Mouse (Mus musculus) heart, postnatal 0 days (tissue): ENCODE measurements at regions not wholly inside any gene's neighbourhood (a gene's known extent, or its start where the extent isn't known, plus 50 kb on each side); places are given as distances from the start of the nearest gene placed in this dataset.

Experiments
- CTCF ChIP-seq: IDR thresholded peaks from 2 replicates; pipeline ENCODE4 v1.5.1; 2016; ENCODE audit warnings: antibody characterized with exemption, control low read depth, low read depth
- EP300 ChIP-seq: IDR thresholded peaks from 2 replicates; pipeline ENCODE4 v1.6.1; 2016; ENCODE audit warnings: antibody characterized with exemption, low read depth

- no peak for TF ChIP-seq CTCF
- TF ChIP-seq EP300, result no peak
Observed at GRCm38 (mm10) chr6:78537476-78537875, 68.8 kb upstream of the Reg3g start.
